Mouse (Mus musculus) cerebellum, adult 2 months (tissue): ENCODE measurements around the gene Macf1. TPM values are rescaled to one million over a fixed set of nuclear protein-coding genes. Genes with fewer than 3 reads are reported as not detected.

Source experiments
- DNase-seq, 2 experiments: peaks; one replicate each; pipeline ENCODE4 v3.0.0; 2021
- H3K27ac ChIP-seq: fragments of 200-500 bp; 2 replicates; pipeline ENCODE4 v1.5.1; 2012; ENCODE audit warnings: low read length, control low read depth, inconsistent platforms; ENCODE audit not compliant: insufficient read depth
- H3K27me3 ChIP-seq: fragments of 200-500 bp; 2 replicates; pipeline ENCODE4 v1.6.1; 2012; ENCODE audit warnings: inconsistent platforms, mild to moderate bottlenecking, low read length, moderate library complexity; ENCODE audit not compliant: control insufficient read depth, insufficient read depth
- H3K4me1 ChIP-seq: fragments of 200-500 bp; 2 replicates; pipeline ENCODE4 v1.6.1; 2011; ENCODE audit warnings: low read length; ENCODE audit not compliant: control insufficient read depth, insufficient read depth
- H3K4me3 ChIP-seq: fragments of 200-500 bp; replicated peaks from 2 replicates; pipeline ENCODE3; 2011; ENCODE audit warnings: mild to moderate bottlenecking, low read depth, low read length, control low read depth; ENCODE audit not compliant: insufficient read depth
- CTCF ChIP-seq: fragments of 200-500 bp; IDR thresholded peaks from 2 replicates; pipeline ENCODE4 v1.5.1; 2011; ENCODE audit warnings: low read depth, mild to moderate bottlenecking, control low read depth, low read length, moderate library complexity, borderline replicate concordance; ENCODE audit not compliant: insufficient read depth
- POLR2A ChIP-seq: fragments of 200-500 bp; IDR thresholded peaks from 2 replicates; pipeline ENCODE4 v1.6.1; 2011; ENCODE audit warnings: low read length, control low read depth, borderline replicate concordance; ENCODE audit not compliant: insufficient read depth
- WGBS: fragments of 180-500 bp; shearing (Covaris S2); methylation state at CpG from one replicate; pipeline ENCODE4 v1.1.7; 2018; 5-methylcytosine and 5-hydroxymethylcytosine counted together
- polyA plus RNA-seq: library from polyadenylated mRNA; depleted of rRNA; stranded (reverse); fragments of >200 nt; gene quantifications from 2 replicates; pipeline ENCODE4 v1.2.3, GENCODE M21; 2012; rRNA removed

Gene Macf1
- polyA plus RNA-seq = 193 and 201 TPM in 2 replicates

- TF ChIP-seq CTCF (no peak), POLR2A (no peak)
- H3K27ac ChIP-seq = peak within 1 kb of the TSS; percentile 88
- no peaks in the 10 kb centered on the region for H3K27me3 ChIP-seq
- WGBS = 62% methylated on average over 3 of the region's 3 CpGs
- DNase-seq = no peak
- H3K4me1 ChIP-seq = peaks cover 24% of the 10 kb centered on the region
- peak within 1 kb of the TSS; percentile 77 for H3K4me3 ChIP-seq
Observed at GRCm38 (mm10) chr4:123684260-123684659, at the start of gene Macf1. Gene Macf1 (minus strand): TSS chr4:123684360.

GRCm38 (mm10) chr4:123733532-123733931 is 49.4 kb upstream of the Macf1 start:
- Histone ChIP-seq H3K27ac (peak overlapping the region; percentile 77), H3K4me3 (no peak overlapping the region), H3K4me1 (peaks cover 18% of the 10 kb centered on the region), H3K27me3 (no peaks in the 10 kb centered on the region)
- DNase-seq = no peak
- WGBS = 94% methylated on average over 9 of the region's 9 CpGs
- TF ChIP-seq CTCF (no peak), POLR2A (no peak)

GRCm38 (mm10) chr4:123732921-123733320 is 48.8 kb upstream of the Macf1 start:
- 67% methylated on average over 2 of the region's 2 CpGs for WGBS
- TF ChIP-seq POLR2A (no peak), CTCF (no peak)
- H3K27ac ChIP-seq = peak overlapping the region; percentile 77

GRCm38 (mm10) chr4:123732163-123732910 is 48.2 kb upstream of the Macf1 start:
- no peak overlapping the region for H3K4me3 ChIP-seq
- H3K27me3 ChIP-seq = no peaks in the 10 kb centered on the region
- H3K4me1 ChIP-seq = peaks cover 18% of the 10 kb centered on the region
- peak overlapping the region; percentile 77 for H3K27ac ChIP-seq
- 53% methylated on average over 4 of the region's 4 CpGs for WGBS
- peak; percentile 72 to 83 for DNase-seq
- TF ChIP-seq POLR2A (no peak), CTCF (no peak)

More at GRCm38 (mm10) chr4:123732921-123733320, 48.8 kb upstream of the Macf1 start:
- H3K27me3 ChIP-seq = no peaks in the 10 kb centered on the region
- H3K4me3 ChIP-seq = no peak overlapping the region
- no peak for DNase-seq
- H3K4me1 ChIP-seq = peaks cover 18% of the 10 kb centered on the region

- 41% methylated on average over 4 of the region's 4 CpGs for WGBS
- Histone ChIP-seq H3K27me3 (no peaks in the 10 kb centered on the region), H3K4me3 (no peak overlapping the region), H3K4me1 (no peaks in the 10 kb centered on the region), H3K27ac (no peak overlapping the region)
- DNase-seq = no peak
- TF ChIP-seq CTCF = no peak
- no peak for TF ChIP-seq POLR2A
Observed at GRCm38 (mm10) chr4:123721761-123722160, 37.6 kb upstream of the Macf1 start.

GRCm38 (mm10) chr4:123718434-123718780 is 34.2 kb upstream of the Macf1 start:
- no peaks in the 10 kb centered on the region for H3K27me3 ChIP-seq
- no peaks in the 10 kb centered on the region for H3K4me1 ChIP-seq
- peak overlapping the region; percentile 98 for H3K4me3 ChIP-seq
- H3K27ac ChIP-seq = peak overlapping the region; percentile 72; the same call in 1 of the 2 replicates
- 16% methylated on average over 7 of the region's 7 CpGs for WGBS
- DNase-seq = no peak
- no peak for TF ChIP-seq POLR2A

- Histone ChIP-seq H3K27me3 (no peaks in the 10 kb centered on the region), H3K4me1 (no peaks in the 10 kb centered on the region), H3K4me3 (peak within 1 kb of the TSS; percentile 98), H3K27ac (peak within 1 kb of the TSS; percentile 95)
- WGBS = under 1% methylated on average over 40 of the region's 40 CpGs
- peak; percentile 97 for DNase-seq
- TF ChIP-seq CTCF (no peak), POLR2A (peak; percentile 83)
Observed at GRCm38 (mm10) chr4:123717574-123718433, 33.6 kb upstream of the Macf1 start, which contains the start of gene Ndufs5. Gene Ndufs5 (minus strand): TSS chr4:123718202.
